Mouse (Mus musculus) ovary, postnatal 36 days (tissue): Measurements from ENCODE around the gene Dync1li2.

ENCODE experiments used
- DNase-seq: peaks from one replicate; pipeline ENCODE4 v3.0.0; 2022; ENCODE audit warnings: low spot score, mixed read lengths

Gene Dync1li2

DNA sequence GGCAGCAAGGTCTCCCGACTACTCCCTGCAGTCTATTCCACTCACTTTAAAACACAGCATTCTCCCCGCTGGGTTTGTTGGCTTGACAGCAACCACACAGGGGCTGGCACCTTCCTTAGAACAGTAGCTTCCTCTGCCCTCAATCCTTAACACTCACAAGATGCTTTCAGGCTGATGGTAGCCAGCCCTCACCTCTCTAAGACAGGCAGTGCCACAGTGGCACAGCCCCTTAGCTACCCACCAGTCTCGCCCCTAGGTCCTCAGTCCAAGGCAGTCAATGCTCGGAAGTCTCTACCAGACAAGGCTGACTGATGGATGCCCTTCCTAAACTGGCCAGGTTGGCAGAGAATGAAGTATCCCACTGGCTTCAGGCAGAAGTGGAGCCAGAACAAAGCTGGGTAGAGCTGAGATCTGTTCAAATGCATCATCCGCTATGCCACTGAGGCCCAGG, 61.9 kb downstream of the Dync1li2 start:
- DNase-seq = no peak

- DNase-seq = no peak
Observed at GRCm38 (mm10) chr8:104380269-104380668, 62.6 kb downstream of the Dync1li2 start.

DNA sequence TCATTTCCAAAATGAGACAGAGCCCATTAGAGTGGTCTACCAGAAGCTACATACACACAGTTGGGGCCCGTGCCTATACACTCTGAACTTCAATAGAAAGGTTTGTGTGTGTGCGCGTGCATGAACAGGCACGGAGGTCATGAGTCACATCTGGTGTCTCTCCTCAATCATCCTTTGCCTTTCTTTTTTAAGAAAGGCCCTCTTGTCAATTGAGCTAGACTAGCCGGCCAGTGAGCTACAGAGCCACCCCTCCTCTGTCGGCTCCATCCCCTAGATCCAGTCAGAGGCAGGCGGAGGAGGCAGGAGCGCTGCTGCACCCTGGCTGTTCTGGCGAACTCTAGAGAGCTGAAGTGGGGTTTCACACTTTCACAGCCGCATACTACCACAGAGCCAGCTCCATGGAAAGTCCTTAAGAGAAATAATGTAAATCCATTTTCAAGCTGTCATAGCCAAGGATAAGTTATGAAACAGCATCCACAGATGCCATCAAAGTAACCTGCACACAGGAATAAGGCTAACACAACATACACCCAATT, 63.5 kb downstream of the Dync1li2 start:
- DNase-seq = no peak

DNA sequence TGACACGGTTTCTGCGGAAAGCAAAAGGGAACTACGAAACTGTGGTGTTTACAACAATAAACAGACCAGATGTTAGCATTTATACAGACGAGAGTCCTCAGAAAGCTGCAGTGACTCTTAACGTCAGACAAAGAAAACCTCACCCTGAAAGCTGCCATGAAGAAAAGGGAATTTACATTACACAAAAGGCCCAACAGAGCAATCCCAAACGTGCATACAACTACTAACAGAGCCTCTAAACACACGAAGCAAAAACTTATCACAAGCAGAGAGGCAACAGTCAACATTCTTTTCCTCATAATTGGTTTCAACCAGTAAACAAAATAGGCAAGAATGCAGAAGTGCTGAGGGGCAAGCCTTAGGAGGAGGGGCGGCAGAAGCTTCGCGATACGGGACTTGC, 66.2 kb downstream of the Dync1li2 start:
- DNase-seq = no peak

DNA sequence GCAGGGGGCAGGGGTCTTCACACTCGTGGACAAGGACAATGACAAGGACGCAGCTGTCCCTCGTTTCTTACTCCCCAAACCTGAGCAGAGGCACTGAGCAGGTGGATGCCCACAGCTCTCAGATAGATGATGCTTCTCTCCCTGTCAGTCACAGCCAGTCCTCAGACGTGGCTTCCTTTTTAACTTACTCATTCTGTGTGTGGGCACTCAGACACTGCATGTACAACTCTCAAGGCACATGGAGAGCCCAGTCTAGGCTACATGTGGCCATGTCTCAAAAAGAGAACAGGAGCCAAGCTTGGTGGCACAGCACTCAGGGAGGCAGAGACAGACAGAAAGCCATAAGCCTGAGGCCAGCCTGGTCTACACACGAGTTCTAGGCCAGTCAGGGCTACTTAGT, 66.9 kb downstream of the Dync1li2 start:
- no peak for DNase-seq

GRCm38 (mm10) chr8:104374864-104375846, 67.7 kb downstream of the Dync1li2 start:
- DNase-seq = no peak

GRCm38 (mm10) chr8:104374269-104374668, 68.6 kb downstream of the Dync1li2 start:
- no peak for DNase-seq

DNA sequence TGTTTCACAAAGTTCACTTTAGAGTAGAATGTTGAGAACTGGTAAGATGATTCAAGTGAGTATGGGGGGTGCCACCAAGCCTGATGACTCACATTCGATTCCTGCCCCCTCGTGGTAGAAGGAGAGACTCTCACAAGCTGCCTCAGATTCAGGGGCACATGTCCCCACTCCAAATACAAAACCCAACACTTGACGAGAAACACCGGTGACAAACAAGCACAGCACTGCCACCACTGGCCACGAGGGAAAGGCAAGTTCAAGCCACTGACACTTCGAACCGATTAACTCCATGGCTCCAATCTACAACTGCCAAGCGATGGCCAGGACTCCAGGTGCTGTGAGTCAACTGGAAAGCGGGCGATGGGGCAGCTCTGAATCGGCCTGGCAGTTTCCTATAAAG, 69.1 kb downstream of the Dync1li2 start:
- DNase-seq = no peak

GRCm38 (mm10) chr8:104371121-104371520, 71.7 kb downstream of the Dync1li2 start:
- no peak for DNase-seq

DNA sequence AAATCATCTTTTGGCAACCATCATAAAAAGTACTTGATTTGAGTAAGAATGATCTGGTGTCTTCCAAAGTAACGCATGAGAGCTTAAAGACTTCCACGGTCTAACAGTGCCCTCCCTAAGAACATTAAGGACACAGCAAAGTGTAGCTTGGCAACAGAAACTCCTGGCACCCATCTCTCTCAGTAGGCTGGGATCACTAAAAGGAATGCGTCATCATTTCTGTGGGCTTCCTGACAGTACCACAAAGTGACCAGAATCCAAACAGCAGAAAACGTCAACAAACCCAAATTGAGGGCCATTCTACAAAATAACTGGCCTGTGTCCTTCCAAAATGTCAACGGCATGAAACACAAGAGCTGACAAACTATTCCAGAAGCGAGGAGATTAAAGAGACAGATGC, 72.8 kb downstream of the Dync1li2 start:
- no peak for DNase-seq

DNA sequence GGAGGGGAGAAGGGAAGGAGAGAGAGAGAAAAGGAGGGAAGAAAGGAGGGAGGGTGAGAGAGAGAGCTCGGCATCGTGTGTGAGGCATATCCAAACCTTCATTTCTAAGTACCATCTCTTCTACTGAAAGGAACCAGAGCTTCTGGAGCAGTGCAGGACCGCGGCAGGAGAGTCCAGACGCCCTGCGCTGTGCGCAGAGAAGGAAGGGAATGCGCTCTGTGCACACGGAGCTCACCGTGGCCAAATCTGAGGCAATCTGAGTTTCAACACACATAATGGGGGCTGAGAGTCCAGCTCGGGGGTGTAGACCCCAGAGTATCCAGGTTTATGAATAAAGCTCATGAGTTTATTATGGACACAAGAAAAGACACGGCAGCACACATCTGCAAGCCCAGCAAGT, 73.3 kb downstream of the Dync1li2 start:
- DNase-seq = no peak
